Mouse (Mus musculus): Measurements from ENCODE around the gene Wnt3a. TPM values are rescaled to one million over a fixed set of nuclear protein-coding genes. Genes with fewer than 3 reads are reported as not detected.

The Wnt3a gene
- polyA plus RNA-seq, 1 experiment from 2014 or later, result 2.3 TPM

GRCm38 (mm10) chr11:59243856-59244255 lies 46.7 kb downstream of the Wnt3a start:
- Histone ChIP-seq H3K27me3 (0 out of 2 replicates have a peak, but pooled peaks cover 3% of the 10 kb centered on the region), H3K36me3 (ENCODE audit: poor library complexity, severe bottlenecking) (no peaks in the 10 kb centered on the region), H3K4me2 (no peak overlapping the region), H3K4me3 (no peak overlapping the region), H3K9ac (no peak overlapping the region), H3K27ac (no peak overlapping the region), H3K4me1 (peaks cover 10% of the 10 kb centered on the region), H3K9me3 (replicated peaks) (no peaks in the 10 kb centered on the region)
- WGBS, result 53% methylated on average over 6 of the region's 6 CpGs
- no peak for ATAC-seq

GRCm38 (mm10) chr11:59241841-59242240 lies 48.7 kb downstream of the Wnt3a start:
- Histone ChIP-seq H3K9ac (no peak overlapping the region), H3K4me2 (no peak overlapping the region), H3K27me3 (no peaks in the 10 kb centered on the region), H3K4me3 (no peak overlapping the region), H3K9me3 (replicated peaks) (no peaks in the 10 kb centered on the region), H3K4me1 (peaks cover 16% of the 10 kb centered on the region), H3K36me3 (ENCODE audit: poor library complexity, severe bottlenecking) (no peaks in the 10 kb centered on the region), H3K27ac (no peak overlapping the region)
- no peak for ATAC-seq
- 29% methylated on average over 3 of the region's 3 CpGs for WGBS

GRCm38 (mm10) chr11:59239796-59240195 lies 50.8 kb downstream of the Wnt3a start:
- Histone ChIP-seq H3K4me1 (peaks cover 16% of the 10 kb centered on the region), H3K27ac (no peak overlapping the region), H3K4me2 (no peak overlapping the region), H3K27me3 (no peaks in the 10 kb centered on the region), H3K36me3 (ENCODE audit: poor library complexity, severe bottlenecking) (no peaks in the 10 kb centered on the region), H3K4me3 (no peak overlapping the region), H3K9me3 (replicated peaks) (no peaks in the 10 kb centered on the region), H3K9ac (no peak overlapping the region)
- ATAC-seq, result no peak
- WGBS, result 78% methylated on average over 4 of the region's 4 CpGs

- Histone ChIP-seq H3K9ac (no peak overlapping the region), H3K36me3 (ENCODE audit: poor library complexity, severe bottlenecking) (no peaks in the 10 kb centered on the region), H3K9me3 (replicated peaks) (no peaks in the 10 kb centered on the region), H3K4me2 (peak overlapping the region; percentile 9; the same call in 1 of the 2 replicates), H3K4me3 (no peak overlapping the region), H3K4me1 (peaks cover 16% of the 10 kb centered on the region), H3K27me3 (no peaks in the 10 kb centered on the region), H3K27ac (no peak overlapping the region; the same call in 1 of the 2 replicates)
- ATAC-seq, result no peak
- WGBS, result 64% methylated on average over 4 of the region's 4 CpGs
Observed at GRCm38 (mm10) chr11:59239428-59239785, 51.1 kb downstream of the Wnt3a start.

- Histone ChIP-seq H3K9ac (no peak overlapping the region), H3K4me2 (peak overlapping the region; percentile 9; the same call in 1 of the 2 replicates), H3K27ac (no peak overlapping the region; the same call in 1 of the 2 replicates), H3K27me3 (no peaks in the 10 kb centered on the region), H3K4me3 (no peak overlapping the region), H3K36me3 (ENCODE audit: poor library complexity, severe bottlenecking) (no peaks in the 10 kb centered on the region), H3K9me3 (replicated peaks) (no peaks in the 10 kb centered on the region), H3K4me1 (peaks cover 16% of the 10 kb centered on the region)
- ATAC-seq, result peak; percentile 76
- 6% methylated on average over 13 of the region's 15 CpGs for WGBS
Observed at GRCm38 (mm10) chr11:59238525-59239427, 51.8 kb downstream of the Wnt3a start.

GRCm38 (mm10) chr11:59232797-59233196 lies 57.8 kb downstream of the Wnt3a start:
- Histone ChIP-seq H3K36me3 (ENCODE audit: poor library complexity, severe bottlenecking) (no peaks in the 10 kb centered on the region), H3K27ac (no peak overlapping the region), H3K27me3 (0 out of 2 replicates have a peak, but pooled peaks cover 3% of the 10 kb centered on the region), H3K9me3 (replicated peaks) (no peaks in the 10 kb centered on the region), H3K4me1 (peaks cover 8% of the 10 kb centered on the region), H3K4me2 (no peak overlapping the region), H3K9ac (no peak overlapping the region), H3K4me3 (no peak overlapping the region)
- ATAC-seq, result no peak
- 64% methylated on average over 2 of the region's 2 CpGs for WGBS

GRCm38 (mm10) chr11:59230144-59230760 lies 60.3 kb downstream of the Wnt3a start:
- Histone ChIP-seq H3K4me1 (peaks cover 29% of the 10 kb centered on the region), H3K36me3 (ENCODE audit: poor library complexity, severe bottlenecking) (no peaks in the 10 kb centered on the region), H3K4me3 (no peak overlapping the region), H3K4me2 (no peak overlapping the region), H3K27ac (no peak overlapping the region), H3K9ac (peak overlapping the region; percentile 26; the same call in 1 of the 2 replicates), H3K27me3 (0 out of 2 replicates have a peak, but pooled peaks cover 3% of the 10 kb centered on the region), H3K9me3 (replicated peaks) (no peaks in the 10 kb centered on the region)
- 14% methylated on average over 7 of the region's 7 CpGs for WGBS
- no peak for ATAC-seq

- WGBS, result 8% methylated on average over 42 of the region's 59 CpGs
- Histone ChIP-seq H3K4me1 (peaks cover 46% of the 10 kb centered on the region), H3K27me3 (0 out of 2 replicates have a peak, but pooled peaks cover 3% of the 10 kb centered on the region), H3K4me2 (peak within 1 kb of the TSS; percentile 99), H3K9ac (peak within 1 kb of the TSS; percentile 97), H3K9me3 (replicated peaks) (no peaks in the 10 kb centered on the region), H3K27ac (peak within 1 kb of the TSS; percentile 92), H3K4me3 (peak within 1 kb of the TSS; percentile 89), H3K36me3 (ENCODE audit: poor library complexity, severe bottlenecking) (no peaks in the 10 kb centered on the region)
- peak; percentile 97 for ATAC-seq
Observed at GRCm38 (mm10) chr11:59228122-59228953, 62.2 kb downstream of the Wnt3a start, which contains the start of gene Arf1. Arf1 (minus strand) TSS chr11:59228270.

GRCm38 (mm10) chr11:59227604-59228121 lies 62.9 kb downstream of the Wnt3a start:
- H3K4me1 ChIP-seq, result peaks cover 49% of the 10 kb centered on the region
- H3K4me2 ChIP-seq, result peak overlapping the region; percentile 99
- H3K27me3 ChIP-seq, result 0 out of 2 replicates have a peak, but pooled peaks cover 3% of the 10 kb centered on the region
- ATAC-seq, result peak; percentile 75
- no peaks in the 10 kb centered on the region for H3K36me3 ChIP-seq (ENCODE audit: poor library complexity, severe bottlenecking)
- H3K9ac ChIP-seq, result peak overlapping the region; percentile 97
- no peaks in the 10 kb centered on the region for H3K9me3 ChIP-seq (replicated peaks)
- H3K4me3 ChIP-seq, result peak overlapping the region; percentile 89
- under 1% methylated on average over 49 of the region's 51 CpGs for WGBS
- H3K27ac ChIP-seq, result peak overlapping the region; percentile 92

- ATAC-seq, result no peak
- Histone ChIP-seq H3K27ac (peak overlapping the region; percentile 92; the same call in 1 of the 2 replicates), H3K36me3 (ENCODE audit: poor library complexity, severe bottlenecking) (no peaks in the 10 kb centered on the region), H3K27me3 (no peaks in the 10 kb centered on the region), H3K4me3 (peak overlapping the region; percentile 89), H3K9ac (peak overlapping the region; percentile 97), H3K4me1 (peaks cover 49% of the 10 kb centered on the region), H3K9me3 (replicated peaks) (no peaks in the 10 kb centered on the region), H3K4me2 (peak overlapping the region; percentile 99)
- WGBS, result 7% methylated on average over 21 of the region's 21 CpGs
Observed at GRCm38 (mm10) chr11:59226787-59227603, 63.6 kb downstream of the Wnt3a start.

- no peak for ATAC-seq
- Histone ChIP-seq H3K9me3 (replicated peaks) (no peaks in the 10 kb centered on the region), H3K27me3 (no peaks in the 10 kb centered on the region), H3K4me3 (peak overlapping the region; percentile 89), H3K9ac (peak overlapping the region; percentile 97), H3K4me1 (peaks cover 49% of the 10 kb centered on the region), H3K27ac (no peak overlapping the region), H3K4me2 (peak overlapping the region; percentile 99), H3K36me3 (ENCODE audit: poor library complexity, severe bottlenecking) (no peaks in the 10 kb centered on the region)
- WGBS, result 76% methylated on average over 3 of the region's 3 CpGs
Observed at GRCm38 (mm10) chr11:59226251-59226650, 64.3 kb downstream of the Wnt3a start.
